Mouse (Mus musculus) lung, adult 2 months (tissue): Measurements from ENCODE around the gene Cdc40. TPM values are rescaled to one million over a fixed set of nuclear protein-coding genes. Genes with fewer than 3 reads are reported as not detected.

Experiments used
- DNase-seq: peaks from one replicate; pipeline ENCODE4 v3.0.0; 2022
- H3K4me1 ChIP-seq: fragments of 200-500 bp; 2 replicates; pipeline ENCODE4 v1.6.1; 2011; ENCODE audit warnings: low read length; ENCODE audit not compliant: control insufficient read depth, insufficient read depth
- H3K4me3 ChIP-seq: fragments of 200-500 bp; replicated peaks from 2 replicates; pipeline ENCODE3; 2011; ENCODE audit warnings: low read depth, mild to moderate bottlenecking, control low read depth, low read length; ENCODE audit errors: extremely low read depth
- CTCF ChIP-seq: fragments of 200-500 bp; IDR thresholded peaks from 2 replicates; pipeline ENCODE4 v1.5.1; 2011; ENCODE audit warnings: mild to moderate bottlenecking, low read length, control low read depth; ENCODE audit not compliant: insufficient read depth
- POLR2A ChIP-seq: fragments of 200-500 bp; IDR thresholded peaks from 2 replicates; pipeline ENCODE4 v1.6.1; 2011; ENCODE audit warnings: low read depth, mild to moderate bottlenecking, control low read depth, low read length, borderline replicate concordance; ENCODE audit errors: extremely low read depth
- WGBS: fragments of 180-500 bp; shearing (Covaris S2); methylation state at CpG from one replicate; pipeline ENCODE4 v1.1.7; 2018; 5-methylcytosine and 5-hydroxymethylcytosine counted together
- polyA plus RNA-seq: library from polyadenylated mRNA; depleted of rRNA; stranded (reverse); fragments of >200 nt; gene quantifications from 2 replicates; pipeline ENCODE4 v1.2.3, GENCODE M21; 2012

Cdc40 gene
- polyA plus RNA-seq, 1 experiment: 11.8 TPM

GRCm38 (mm10) chr10:40896656-40897055, 13.5 kb upstream of the Cdc40 start:
- TF ChIP-seq CTCF (no peak), POLR2A (no peak)
- WGBS: 64% methylated on average over 5 of the region's 5 CpGs
- Histone ChIP-seq H3K4me3 (no peak overlapping the region), H3K4me1 (no peaks in the 10 kb centered on the region)
- DNase-seq: no peak

- 93% methylated on average over 12 of the region's 12 CpGs for WGBS
- no peak for DNase-seq
- Histone ChIP-seq H3K4me3 (no peak overlapping the region), H3K4me1 (no peaks in the 10 kb centered on the region)
- no peak for TF ChIP-seq CTCF
- no peak for TF ChIP-seq POLR2A
Measured at GRCm38 (mm10) chr10:40895765-40896164, 12.7 kb upstream of the Cdc40 start.

- no peak for DNase-seq
- Histone ChIP-seq H3K4me1 (peaks cover 4% of the 10 kb centered on the region; the same call in 1 of the 2 replicates), H3K4me3 (no peak overlapping the region)
- TF ChIP-seq CTCF: no peak
- TF ChIP-seq POLR2A: no peak
- WGBS: 75% methylated on average over 4 of the region's 4 CpGs
Measured at GRCm38 (mm10) chr10:40889146-40889545, 6.0 kb upstream of the Cdc40 start.

- TF ChIP-seq CTCF (no peak), POLR2A (no peak)
- Histone ChIP-seq H3K4me1 (peaks cover 4% of the 10 kb centered on the region; the same call in 1 of the 2 replicates), H3K4me3 (no peak overlapping the region)
- 89% methylated on average over 2 of the region's 2 CpGs for WGBS
- no peak for DNase-seq
Measured at GRCm38 (mm10) chr10:40887316-40887715, 4.2 kb upstream of the Cdc40 start.

- TF ChIP-seq POLR2A (no peak), CTCF (no peak)
- Histone ChIP-seq H3K4me1 (peaks cover 9% of the 10 kb centered on the region), H3K4me3 (no peak overlapping the region)
- DNase-seq: no peak
- WGBS: 83% methylated on average over 7 of the region's 7 CpGs
Measured at GRCm38 (mm10) chr10:40885432-40885831, 2.3 kb upstream of the Cdc40 start.

GRCm38 (mm10) chr10:40884279-40884806, 1.2 kb upstream of the Cdc40 start:
- TF ChIP-seq POLR2A (no peak), CTCF (no peak)
- H3K4me3 ChIP-seq: peak overlapping the region; percentile 97
- H3K4me1 ChIP-seq: peaks cover 9% of the 10 kb centered on the region
- WGBS: 1% methylated on average over 40 of the region's 40 CpGs
- peak; percentile 35 for DNase-seq

GRCm38 (mm10) chr10:40883644-40884278, 650 bp upstream of the Cdc40 start:
- peak; percentile 16 for DNase-seq
- peak overlapping the region; percentile 97 for H3K4me3 ChIP-seq
- WGBS: under 1% methylated on average over 77 of the region's 87 CpGs
- no peak for TF ChIP-seq POLR2A
- no peak for TF ChIP-seq CTCF
- H3K4me1 ChIP-seq: peaks cover 10% of the 10 kb centered on the region

GRCm38 (mm10) chr10:40882333-40882732, 778 bp downstream of the Cdc40 start:
- 8% methylated on average over 9 of the region's 9 CpGs for WGBS
- DNase-seq: no peak
- peaks cover 12% of the 10 kb centered on the region for H3K4me1 ChIP-seq
- peak overlapping the region; percentile 97 for H3K4me3 ChIP-seq
- no peak for TF ChIP-seq POLR2A
- TF ChIP-seq CTCF: no peak

- H3K4me3 ChIP-seq: no peak overlapping the region
- no peak for DNase-seq
- 46% methylated on average over 3 of the region's 3 CpGs for WGBS
- TF ChIP-seq CTCF: no peak
- no peak for TF ChIP-seq POLR2A
- H3K4me1 ChIP-seq: peaks cover 12% of the 10 kb centered on the region
Measured at GRCm38 (mm10) chr10:40881236-40881635, 1.9 kb downstream of the Cdc40 start.

- TF ChIP-seq CTCF: no peak
- no peak for TF ChIP-seq POLR2A
- H3K4me3 ChIP-seq: no peak overlapping the region
- H3K4me1 ChIP-seq: peaks cover 12% of the 10 kb centered on the region
- WGBS: 81% methylated on average over 9 of the region's 9 CpGs
- DNase-seq: no peak
Measured at GRCm38 (mm10) chr10:40879969-40880368, 3.1 kb downstream of the Cdc40 start.
